Mouse (Mus musculus): ENCODE results near the gene Pla2g4f.

Gene Pla2g4f

DNA sequence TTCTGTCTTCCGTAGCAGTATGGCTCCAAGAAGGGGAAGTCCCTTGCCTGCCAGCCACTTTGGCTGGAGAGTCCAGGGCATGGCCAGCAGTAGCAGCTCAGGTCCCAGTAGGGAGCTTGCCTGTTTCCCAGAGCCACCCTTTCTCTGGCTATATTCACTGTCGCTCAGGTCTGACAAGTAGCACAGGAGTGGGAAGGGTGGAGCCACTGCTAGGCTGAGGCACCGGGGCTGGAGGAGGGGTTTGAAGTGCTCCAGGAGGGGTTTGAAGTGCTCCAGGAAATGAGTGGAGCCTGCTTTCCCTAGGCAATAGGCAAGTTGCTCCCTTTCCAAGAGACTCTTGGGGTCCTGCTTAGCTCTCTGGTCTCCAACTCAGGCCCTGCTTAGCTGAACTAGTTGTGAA is at the start of gene Pla2g4f:
Gene Pla2g4f, minus strand, starts transcription at position 190 of the 400 bp plus-strand sequence.
- no peak for DNase-seq

DNA sequence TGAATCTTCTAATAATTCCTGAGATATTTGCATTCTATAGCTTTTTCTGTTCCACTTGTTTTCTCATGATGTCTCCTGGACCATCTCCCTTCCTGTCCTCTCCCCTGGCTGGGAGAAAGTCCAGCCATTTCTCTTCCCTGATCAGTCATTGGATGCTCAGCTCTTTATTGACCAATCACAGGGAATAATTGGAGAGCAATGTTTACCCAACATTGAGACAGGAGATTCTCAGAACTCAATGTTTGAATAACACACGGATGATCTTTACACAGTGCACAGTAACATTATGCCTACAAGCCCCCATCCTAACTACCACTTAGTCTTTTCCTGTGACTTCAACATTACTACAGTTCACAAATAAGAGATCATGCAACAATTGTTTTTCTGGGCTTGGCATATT is 46.5 kb upstream of the Pla2g4f start:
- no peak for DNase-seq

DNA sequence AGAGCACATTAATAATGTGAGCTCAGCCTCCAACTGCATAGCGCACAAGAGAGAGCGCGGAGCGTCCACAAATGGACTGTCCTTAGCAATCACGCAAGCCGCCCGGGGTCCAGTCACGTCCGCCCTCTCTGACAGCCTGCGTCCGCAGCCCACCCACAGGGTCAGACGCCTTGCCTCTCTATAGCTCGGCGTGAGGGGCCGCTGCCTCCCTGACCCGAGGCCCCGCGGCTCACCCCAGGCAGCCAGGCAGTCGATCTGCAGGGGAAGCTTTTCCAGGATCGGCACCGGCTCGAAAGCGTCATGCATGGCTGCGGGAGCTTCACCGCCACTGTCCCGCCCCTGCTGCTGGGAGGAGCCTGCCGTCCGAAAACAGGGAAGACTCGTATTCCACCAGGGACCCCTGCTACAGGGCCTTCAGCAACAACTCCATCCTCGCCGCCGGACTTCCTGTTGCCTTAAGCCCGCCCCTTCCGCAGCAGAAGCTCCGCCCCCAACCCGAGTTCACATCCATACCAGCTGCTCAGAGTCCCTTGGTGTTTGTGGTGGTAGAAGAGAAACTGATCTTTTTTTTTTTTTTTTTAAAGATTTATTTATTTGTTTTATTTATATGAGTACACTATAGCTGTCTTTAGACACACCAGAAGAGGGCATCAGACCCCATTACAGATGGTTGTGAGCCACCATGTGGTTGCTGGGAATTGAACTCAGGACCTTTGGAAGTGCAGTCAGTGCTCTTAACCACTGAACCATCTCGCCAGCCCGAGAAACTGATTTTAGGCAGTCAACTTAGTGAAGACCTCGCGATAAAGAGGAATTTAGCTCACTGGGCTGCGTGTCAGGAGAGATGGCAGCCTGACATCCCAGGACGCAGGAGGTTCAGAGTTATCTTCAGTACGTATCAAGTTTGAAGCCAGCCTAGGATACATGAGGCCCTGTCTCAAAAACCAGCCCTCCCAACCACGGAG is 39.0 kb upstream of the Pla2g4f start, which contains the start of gene Vps39:
Gene Vps39, minus strand, starts transcription at position 456 of the 965 bp plus-strand sequence.
- peak; percentile 92 for DNase-seq

DNA sequence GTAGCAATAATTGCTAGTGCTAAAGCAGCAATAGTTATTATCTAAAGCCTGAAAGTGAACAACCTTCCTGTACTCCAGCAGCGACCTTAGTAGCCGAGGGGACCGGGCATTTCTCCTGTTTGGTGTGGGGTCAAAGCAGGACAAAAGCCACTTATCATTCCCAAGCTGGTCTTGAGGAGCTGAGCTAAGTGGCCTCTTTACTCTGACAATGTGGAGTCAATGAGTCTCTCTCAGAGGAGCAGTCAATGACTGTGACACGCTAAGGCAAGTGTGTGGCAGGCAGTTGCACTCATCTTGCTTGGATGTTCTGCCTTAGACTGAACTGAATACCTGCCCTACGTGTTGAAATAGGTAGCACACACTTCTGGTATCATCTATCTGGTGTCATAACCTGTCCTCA is 37.4 kb upstream of the Pla2g4f start:
- no peak for DNase-seq

DNA sequence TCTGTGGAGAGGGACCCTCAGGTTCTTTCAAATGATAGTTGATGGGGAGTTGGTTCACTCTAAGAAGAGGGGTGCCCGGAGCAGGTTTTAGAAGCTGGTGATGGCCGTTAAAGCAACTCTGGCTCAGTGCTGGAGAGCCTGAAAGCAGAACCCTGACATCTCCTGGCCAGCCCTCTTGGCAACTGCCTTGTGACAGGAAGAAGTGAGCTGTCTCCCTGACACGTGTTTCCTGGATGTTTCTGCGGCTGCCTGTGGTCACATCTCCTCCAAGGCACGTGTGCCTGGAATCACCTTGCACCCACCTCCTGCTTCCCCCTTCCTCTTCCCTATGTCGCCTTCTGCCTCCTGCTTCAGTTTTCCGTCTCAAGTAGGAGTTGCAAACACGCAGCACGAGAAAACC is 34.2 kb upstream of the Pla2g4f start:
- DNase-seq: peak; percentile 32

DNA sequence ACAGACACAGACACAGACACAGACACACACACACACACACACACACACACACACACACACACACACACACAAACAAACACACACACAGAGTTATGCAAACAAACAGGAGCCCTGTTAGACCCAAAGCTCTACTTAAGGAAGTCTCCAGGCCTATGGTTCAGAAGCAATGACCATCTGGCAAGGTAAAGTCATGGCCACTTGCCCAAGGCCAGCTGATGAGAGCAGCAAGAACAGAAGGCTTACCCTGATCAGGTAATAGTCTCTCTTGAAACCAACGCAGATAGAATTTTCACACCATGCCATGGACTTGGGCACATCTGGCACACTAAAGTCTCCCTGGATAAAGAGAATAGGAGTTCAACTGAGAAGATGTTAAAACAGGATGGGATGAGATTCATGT is 27.8 kb upstream of the Pla2g4f start:
- no peak for DNase-seq

DNA sequence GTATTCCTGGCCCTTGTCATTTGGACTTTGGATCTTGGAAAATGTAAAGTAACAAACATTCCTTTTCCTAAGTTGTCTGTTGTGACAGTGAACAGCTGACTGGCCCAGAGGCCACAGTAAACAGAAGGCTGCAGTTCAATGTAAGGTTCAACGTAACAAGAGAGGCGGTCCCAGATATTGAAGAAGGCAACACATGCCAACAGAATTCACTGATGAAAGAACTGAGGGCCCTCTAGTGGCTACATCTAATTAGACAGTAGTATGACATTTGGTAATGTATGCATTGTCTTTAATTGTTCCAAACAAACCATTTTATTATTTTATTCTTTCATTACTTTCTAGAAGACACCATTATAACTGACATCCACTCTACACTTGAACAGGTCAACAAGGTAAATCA is 23.9 kb upstream of the Pla2g4f start:
- no peak for DNase-seq

DNA sequence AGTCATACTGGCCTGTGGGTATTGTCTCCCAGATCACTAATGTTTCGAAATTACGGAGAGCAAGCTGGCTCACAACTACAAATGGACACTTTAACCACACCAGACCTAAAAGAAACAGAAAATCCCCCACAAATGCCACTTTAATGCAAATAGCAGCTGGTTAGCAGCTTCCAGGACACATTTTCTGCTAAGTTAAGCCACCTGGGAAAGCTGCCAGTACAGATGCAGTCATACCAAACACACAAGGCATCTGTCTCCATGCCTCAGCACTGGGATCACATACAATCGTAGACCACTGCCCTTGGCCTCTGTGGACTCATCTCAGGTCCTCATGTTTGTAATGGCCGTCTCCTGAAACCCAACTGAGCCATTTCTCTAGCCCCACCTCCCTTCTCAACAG is 17.6 kb upstream of the Pla2g4f start:
- DNase-seq: no peak

DNA sequence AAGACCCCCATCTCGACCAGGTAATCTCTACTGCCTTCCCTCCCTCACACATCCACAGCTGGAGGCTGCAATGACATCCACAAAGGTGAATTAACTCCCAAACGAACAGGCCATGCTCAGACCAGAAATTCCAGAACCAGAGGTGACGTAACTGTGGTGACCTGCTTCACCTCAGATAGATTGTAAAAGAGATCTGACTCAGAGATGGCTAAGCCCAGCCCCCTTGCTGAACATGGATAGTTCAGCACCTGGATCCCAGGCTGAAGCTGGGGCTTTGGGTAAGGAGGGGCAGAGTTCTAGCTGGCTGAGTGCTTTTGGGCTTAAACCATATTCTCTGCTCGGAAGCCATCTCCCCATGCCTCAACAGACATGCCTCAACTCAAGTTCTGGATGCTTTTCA is 1.1 kb upstream of the Pla2g4f start:
- no peak for DNase-seq

DNA sequence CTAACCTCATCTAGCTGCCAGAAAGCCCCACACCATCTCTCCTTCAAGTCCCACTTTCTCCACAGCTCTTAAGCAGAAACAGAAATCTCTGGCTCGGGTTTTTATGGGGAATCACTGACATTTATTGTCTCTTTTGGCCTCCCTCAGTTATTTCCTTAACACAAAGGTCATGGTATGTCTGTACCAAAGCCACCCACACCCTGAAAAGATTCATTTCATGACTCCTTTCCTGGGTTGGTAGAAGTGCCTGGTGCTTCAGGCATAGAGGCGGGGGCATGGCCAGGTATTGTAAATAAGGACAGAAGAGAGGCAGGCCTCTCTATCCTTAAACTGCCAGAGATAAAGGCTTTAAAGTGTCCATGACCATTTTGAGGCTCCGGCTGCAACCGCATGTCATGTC is 522 bp upstream of the Pla2g4f start:
- DNase-seq: no peak

DNA sequence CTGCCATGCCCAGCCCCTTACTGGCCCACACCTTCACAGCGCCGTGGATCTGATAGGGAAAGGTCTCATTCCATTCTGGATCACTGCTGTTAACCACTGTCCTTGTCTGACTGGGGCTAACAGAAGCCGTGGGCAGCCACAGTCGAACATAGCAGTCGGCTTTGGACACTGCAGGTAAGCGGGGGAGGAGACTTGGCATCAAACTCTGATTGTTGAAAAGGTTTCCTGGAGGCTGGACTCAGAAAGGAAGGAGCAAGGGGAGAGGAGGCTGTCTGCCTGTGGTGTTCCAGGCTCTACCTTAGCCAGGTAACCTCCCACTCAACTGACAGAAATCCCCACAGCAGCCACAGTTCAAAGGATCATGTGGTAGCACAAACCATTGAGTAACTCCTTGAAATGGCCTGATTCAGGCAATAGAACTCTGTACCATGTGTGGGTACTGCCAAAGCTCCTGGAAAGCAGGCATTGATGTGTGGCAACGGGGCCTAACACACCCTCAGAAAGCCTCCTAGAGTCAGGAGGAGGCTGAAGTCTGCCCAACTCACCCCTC is 1.6 kb downstream of the Pla2g4f start:
- no peak for DNase-seq

DNA sequence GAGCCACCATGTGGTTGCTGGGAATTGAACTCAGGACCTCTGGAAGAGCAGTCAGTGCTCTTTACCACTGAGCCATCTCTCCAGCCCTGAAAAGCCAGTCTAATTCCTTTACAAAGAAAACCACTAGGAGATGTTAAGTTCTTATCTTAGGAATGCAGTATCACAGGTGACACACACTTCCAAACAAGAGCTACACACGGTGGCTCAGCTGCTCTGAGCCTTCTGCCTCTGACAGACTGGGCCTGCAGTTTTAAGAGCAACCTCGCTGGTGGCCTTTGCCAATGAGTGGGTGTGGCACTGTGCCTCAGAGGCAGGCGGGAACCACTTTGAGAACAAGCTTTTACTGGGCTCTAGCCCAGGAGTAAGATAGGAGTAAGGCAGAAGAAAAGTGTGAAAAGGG is 9.9 kb downstream of the Pla2g4f start:
- DNase-seq: no peak

DNA sequence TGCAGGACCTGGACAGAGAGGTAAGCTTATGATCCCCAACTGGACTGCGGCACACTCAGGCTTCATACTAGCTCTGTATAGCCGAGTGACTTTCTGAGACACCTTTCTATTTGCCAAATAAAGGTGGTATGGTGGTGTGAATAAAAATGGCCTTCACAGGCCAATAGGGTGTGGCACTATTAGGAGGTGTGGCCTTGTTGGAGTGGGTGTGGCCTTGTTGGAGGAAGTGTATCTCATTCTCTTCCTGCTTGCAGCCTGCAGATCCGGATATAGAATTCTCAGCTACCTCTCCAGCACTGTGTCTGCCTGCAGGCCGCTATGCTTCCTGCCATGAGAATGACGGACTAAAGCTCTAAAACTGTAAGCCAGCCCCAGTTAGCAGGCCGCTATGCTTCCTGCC is 12.9 kb downstream of the Pla2g4f start:
- no peak for DNase-seq

DNA sequence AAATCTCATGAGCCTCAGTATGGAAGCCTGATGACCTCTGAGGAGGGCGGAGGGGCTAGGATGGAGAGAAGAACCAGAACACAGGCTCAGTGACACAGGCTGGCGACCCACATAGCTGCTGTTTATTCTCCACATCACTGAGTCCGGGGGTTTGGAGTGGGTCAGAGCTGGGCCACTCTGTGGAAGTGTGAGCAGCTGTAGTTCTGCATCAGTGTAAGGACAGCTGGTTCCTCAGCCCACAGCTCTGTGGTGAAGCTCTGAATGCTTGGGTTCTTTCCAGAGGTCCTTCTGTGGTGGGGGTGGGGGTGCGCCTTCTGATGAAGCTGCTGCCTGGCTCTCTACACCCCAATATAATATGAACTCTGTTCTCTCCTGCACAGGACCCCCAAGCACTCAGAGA is 14.1 kb downstream of the Pla2g4f start:
- DNase-seq: no peak

DNA sequence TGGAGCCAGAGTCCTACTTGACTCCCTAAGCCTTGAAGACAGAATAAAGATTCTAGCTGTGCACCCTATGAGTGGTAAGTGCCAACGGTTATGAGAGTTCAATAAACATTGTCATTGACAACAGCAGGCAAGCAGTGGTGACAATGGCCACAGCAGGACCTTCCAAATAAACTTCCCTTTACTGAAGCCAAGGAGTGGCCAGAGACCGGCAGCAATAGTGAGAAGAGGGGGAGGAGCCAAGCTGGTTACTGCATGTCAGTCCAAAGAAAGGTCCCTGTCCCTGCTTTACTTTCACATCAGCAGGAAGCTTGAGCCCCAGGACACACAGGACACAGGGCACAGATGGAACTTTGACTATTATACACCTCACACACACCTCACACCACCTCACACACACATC is 17.8 kb downstream of the Pla2g4f start:
- no peak for DNase-seq

DNA sequence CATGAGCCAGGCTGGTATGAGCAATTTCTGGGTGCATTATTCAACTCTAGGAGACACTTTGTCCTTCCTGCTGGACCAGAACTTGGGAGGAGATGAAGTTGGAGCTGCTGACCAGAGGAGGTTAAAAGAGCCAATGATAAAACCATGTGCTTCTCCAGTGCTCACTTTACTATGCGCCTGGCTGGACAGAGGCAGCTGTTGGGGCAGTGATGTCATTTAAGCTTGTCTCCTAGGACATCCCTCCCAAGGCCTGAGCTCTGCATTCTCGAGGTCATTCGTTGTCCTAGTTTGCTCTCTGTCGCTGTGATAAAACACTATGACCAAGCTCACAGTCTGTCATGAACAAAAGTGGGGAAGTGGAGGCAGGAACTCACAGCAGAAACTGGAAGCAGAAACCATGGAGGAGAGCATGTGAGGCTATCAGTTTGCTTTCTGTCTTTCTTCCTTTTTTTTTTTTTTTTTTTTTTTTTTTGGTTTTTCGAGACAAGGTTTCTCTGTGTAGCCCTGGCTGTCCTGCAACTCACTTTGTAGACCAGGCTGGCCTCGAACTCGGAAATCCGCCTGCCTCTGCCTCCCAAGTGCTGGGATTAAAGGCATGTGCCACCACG is 22.4 kb downstream of the Pla2g4f start:
- DNase-seq: no peak

DNA sequence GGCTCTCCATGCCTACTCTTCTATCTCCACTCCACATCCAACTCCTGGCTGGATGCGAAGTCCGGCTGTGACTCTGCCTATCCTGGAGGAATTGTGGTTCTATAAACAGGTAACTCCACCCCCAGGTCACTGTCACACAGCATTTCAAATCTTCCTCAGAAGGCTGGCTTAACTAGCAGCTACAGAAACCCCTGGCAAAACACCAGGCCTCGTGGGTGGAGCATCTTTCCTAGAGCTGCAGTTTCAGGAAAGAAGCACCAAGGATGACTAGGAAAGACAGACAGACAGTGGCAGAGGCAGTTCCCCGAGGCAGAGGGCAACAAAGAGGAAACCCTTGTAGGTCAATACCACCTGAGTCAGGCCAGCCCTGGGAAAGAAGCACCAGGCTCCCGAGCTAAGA is 25.0 kb downstream of the Pla2g4f start, which contains the start of gene Pla2g4d:
Gene Pla2g4d, minus strand, starts transcription at position 203 of the 400 bp plus-strand sequence.
- no peak for DNase-seq

DNA sequence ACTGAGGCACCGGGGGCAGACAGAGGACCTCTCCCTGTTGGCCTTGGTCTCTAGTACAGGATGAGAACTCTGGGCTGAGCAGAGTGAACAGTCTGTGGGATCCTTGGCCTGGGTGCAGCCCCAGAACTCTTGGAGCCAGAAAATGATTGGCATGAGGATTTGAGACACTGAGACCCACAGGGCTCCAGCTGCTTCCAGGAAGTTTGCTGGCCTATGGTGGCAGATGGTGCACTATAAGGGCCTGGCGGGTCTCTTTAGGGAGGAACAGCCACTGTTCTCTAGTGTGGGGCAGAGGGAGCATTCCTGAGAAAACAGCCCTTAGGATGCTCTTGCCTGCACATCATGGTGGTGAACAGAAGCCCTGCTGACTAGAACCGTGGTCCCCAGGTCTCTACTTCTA is 25.6 kb downstream of the Pla2g4f start:
- DNase-seq: no peak

DNA sequence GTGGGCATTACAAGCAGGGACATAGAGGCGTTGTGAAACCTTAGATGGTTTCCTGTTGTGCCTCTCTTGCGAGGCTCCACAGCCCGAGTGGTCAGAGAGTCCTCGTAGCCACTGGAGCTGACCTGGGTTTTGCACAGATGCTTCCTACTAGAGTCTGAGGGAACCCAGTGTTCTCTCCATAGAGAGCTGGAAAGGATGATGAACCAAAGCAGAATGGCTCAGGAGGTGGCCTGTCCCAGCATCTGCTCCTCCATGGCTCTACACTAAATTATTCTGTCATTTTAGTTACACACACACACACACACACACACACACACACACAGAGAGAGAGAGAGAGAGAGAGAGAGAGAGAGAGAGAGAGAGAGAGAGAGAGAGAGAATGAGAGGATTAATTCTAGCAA is 28.3 kb downstream of the Pla2g4f start:
- DNase-seq: no peak

DNA sequence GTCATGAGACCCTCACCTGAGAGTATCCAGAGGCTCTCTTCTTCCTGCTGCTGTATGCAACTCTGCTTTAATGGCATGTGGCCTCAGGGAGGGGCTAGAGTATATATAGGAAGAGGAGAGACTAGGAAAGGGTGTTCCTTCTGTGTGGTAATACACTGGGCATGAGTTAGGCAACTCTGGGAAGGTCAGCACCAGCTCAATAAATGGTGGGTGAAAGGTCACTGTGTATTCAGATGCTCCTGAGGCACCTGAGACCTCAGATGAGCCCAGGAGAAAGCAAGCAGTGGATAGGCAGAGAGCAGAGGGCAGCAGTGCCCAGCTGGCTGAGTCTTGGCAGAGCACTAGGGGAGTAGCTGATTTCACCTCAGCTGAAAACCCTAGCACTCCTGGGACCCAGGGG is 29.3 kb downstream of the Pla2g4f start:
- DNase-seq: no peak

DNA sequence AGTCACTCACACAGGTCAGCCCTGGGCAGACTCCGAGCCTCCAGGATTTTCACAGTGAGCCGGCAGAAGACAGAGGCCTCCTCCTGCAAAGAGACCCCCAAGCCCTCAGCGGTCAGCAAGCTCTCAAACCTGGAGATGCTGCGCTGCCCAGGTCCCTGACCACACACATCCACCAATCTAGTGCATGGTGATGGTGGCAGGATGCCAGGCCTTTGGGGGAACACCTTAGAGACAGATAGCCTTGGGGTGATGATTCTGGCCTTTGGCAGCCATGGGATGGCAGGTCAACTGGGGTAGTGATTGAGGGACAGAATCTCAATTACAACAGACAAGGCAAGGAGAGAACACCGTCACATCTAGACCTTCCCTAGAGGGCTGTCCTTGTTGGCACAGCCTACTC is 29.9 kb downstream of the Pla2g4f start:
- DNase-seq: no peak

DNA sequence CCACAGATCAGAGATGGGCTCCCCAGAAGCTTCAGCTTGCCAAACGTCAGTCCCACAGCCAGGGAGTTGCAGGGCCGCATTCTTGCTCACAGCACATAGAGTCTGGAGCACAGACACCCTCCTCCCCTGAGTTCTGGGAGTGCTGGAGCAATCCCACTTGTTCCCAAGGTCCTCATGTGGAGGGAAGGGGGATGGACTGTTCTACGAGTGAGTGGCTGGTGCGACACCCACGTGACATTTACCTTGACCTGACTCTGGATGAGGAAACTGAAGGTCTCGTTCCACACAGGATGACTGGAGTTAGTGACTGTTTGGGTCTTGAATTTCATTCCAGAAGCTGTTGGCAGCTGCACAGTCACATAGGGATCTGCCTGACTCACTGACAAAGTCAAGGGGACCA is 30.4 kb downstream of the Pla2g4f start:
- DNase-seq: no peak

DNA sequence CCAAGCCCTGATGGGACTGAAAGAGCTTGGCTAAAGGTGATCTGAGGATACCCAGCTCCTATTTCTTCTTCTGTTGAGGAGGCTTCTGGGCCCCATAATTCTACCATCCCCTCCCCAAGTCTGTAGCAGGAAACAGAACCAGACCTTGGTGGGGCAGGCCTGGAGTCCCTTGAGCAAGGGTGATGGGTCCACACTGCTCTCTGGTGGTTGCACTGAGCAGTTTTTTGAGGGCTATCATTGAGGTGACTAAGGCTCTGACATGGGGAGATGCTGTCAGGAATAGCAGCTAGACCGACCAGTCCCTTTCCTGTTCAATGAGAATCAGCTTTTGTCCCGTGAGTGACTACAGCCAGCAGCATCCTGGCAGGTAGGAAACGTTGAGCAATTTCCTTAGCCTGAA is 32.7 kb downstream of the Pla2g4f start:
- DNase-seq: no peak

DNA sequence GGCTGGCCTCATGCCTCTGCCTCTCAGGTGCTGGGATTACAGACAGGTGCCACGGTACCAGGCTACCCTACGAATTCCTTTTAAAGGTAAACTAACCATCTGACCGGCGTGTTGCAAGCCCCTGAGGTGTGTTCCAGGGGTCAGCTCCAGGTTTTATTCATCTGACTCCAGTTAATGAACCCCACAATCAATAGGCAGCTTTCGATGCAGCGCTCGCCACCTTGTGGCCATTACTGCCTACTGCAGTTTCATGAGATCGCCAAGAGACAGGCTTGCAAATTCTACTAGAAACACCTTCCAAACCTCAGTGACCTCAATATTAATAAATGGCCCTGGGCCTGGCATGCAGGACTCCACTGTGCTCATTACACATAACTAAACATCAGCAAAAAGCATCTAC is 34.0 kb downstream of the Pla2g4f start:
- DNase-seq: peak; percentile 50
